Mouse (Mus musculus) brain, embryonic 18.5 days (tissue): ENCODE measurements around the gene Rftn2.

Source experiments
- DNase-seq: peaks from one replicate; pipeline ENCODE4 v3.0.0-alpha.2; 2012; ENCODE audit warnings: low read depth, low spot score

Gene Rftn2

DNA sequence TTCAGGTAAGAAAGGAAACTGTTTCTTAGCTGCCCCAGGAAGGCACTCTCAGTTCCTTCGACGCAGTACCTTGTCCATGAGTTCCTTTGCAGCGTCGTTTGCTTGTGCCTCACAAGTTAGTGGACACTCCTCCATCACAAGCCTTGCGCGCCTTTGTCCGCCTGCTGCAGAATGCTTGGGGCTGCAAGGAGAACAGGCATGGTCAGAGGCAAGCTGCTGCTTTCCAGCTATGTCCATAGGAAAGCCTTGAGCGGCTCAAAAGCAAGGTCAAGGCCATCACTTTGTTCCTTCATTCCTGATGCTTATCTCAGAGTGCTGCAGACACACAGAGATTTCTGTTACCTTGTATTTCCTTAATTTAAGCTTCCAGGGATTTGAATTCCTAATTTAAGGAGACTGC, 15.5 kb downstream of the Rftn2 start:
- no peak for DNase-seq

DNA sequence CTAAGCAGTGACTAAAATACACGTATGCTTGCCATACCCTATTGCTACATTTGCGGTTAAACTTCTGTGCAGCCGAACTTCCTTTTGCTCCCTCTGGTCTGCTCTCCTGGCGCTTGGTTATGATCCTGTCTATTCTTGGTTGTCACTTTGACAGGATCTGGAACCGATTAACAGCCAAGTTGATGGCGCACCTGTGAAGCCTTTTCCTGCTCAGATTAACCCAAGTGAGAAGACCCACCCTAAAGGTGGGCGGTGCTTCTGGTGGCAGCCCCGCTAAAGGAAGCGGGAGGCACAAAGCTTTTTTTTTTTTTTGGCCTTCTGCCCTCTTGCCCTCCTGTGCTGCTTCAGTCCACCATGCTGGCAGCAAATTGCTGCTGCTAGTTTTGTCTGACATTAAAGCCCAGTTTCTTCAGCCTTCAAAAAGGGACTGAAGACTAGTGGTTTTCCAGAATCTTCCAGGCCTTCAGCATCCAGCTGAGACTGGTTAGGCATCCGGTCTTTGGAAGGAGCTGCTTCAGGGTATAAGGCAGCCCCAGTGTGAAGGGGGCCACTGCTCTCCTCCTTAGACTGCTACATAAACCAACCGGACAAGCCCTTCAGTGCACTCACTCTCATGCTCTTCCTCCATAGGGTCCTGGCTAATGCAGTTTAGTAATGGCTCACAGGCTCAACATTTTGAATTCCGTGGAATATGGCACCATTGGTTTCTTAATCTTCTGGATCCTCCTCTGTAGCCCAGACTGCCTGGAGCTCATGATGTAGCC, 16.2 kb downstream of the Rftn2 start:
- DNase-seq: no peak

DNA sequence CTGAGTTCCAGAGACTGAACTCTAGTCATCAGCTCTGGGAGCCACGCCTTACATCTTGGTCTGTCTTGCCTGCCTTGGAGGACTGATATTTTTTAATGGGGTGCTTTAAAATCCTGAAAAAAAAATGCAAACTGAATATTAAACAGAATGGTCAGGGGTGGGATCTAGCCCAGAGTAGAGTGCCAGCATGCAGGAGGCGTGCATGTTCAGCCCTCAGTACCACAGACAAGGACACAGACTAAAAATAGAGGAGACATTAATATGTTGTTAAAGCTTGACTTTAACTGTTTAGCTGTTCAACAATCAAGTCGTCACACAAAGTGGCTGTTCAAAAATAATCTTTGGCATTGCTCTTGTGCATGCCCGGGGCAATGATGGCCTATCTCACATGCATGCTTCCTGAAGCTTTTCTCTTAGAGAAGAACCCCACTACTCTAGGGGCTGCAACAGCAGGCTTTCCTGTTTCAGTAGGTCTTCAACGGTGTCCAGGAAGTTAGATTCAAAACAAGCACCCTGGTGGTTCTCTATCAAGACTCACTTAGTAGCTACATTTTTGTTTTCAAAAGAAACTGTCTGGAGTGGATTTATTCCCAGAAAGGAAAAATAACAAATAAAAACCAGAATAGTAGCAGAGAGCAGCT, 18.0 kb downstream of the Rftn2 start:
- DNase-seq: no peak

DNA sequence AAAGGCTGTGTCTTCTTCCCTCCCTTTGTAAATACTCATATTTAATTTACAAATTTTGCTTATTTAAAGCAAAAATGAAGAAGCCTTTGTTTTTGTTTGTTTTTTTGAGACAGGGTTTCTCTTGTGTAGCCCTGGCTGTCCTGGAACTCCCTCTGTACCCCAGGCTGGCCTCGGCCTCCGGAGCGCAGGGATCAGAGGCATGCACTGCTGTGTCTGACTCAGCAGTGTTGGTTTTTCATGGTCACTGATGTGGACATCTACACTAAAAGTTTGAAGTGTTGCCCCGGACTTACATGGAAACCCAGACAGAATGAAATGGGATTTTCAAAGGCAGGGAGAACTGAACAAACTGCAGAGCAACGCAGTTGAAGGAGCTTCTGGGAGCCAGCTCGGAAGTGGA, 19.0 kb downstream of the Rftn2 start:
- DNase-seq: no peak

DNA sequence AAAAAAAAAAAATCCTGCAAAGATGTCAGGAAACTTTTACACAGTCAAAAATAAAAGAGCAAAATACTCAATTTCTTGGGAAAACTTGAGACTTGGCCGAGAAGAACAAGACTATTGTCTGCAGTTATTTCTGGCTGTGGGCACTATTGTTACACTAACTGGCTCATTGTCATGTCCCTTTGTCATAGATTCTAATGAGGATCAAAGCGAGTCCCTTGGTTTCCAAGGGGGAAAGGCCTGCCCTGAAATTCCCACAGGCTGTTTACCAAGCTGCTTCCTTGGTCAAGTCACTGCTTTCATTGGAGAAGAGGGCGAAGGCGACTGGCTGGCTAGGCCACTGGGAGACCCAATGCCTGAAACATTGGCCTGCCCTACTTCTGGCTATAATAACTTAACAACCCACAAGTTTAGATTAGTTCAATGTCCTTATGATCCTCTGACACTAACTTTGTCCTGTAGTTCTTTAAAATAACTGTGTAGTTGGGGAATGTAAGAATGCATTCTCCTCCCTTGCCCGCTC, 20.7 kb downstream of the Rftn2 start:
- DNase-seq: no peak

DNA sequence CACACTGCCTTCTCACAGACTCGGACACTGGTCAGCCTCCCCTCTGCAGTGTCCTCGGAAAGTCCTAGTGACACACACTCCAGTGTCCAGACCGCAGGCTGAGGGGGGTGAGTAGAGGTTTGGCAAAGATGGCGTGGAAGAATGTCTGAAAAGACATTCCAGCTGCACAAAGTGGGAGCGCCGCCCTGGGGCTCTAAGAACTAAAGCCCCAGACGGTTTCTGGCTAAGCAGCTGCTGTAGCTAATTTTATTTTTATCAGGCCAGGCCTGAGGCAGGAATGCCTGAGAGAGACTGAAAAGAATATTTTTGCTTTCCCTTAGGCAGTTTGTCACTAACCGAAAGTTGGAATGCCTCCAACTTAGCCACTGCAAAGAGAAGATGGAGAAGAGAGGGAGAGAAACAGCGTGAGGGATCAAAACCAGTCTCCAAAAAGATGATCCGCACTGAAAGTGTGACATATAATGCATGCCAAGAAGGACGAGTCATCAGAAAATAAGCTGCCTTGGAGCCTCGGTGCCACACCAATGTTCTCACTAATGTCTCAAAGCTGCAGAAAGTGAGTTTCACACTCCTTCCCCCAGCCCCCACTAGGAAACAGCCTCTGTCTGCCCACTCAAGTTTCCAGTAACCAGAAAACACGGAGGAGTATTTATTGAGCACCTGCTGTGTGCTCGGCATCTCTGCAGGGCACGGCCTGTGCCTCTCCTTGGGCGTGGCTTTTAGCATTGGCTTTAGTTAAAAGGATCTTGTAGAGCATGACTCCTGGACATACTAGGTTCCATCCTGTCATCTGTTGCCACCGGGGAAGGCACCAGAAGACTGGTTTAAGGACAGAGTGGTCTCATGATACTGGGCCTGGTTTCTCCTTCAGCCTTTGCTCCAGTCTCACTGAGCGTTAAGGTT, 24.5 kb downstream of the Rftn2 start:
- DNase-seq: no peak

DNA sequence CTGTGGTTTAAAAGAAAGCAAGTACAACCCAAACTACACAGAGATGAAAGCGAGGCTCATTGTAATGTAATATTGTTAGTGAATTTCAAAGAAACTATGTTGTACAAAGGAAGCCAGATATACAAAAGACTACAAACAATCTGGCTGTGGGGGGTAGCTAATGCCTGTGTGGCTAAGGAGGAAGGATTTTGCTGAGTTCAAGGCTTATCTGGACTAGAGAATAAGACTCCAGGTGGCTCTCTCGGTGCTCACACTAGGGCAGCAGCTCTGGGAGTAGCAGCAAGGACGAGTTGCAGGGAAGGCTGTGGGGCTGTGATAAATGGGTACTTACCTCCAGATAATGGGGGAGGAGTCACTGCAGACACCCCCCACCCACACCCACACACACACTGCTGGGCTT, 27.9 kb downstream of the Rftn2 start:
- DNase-seq: no peak

DNA sequence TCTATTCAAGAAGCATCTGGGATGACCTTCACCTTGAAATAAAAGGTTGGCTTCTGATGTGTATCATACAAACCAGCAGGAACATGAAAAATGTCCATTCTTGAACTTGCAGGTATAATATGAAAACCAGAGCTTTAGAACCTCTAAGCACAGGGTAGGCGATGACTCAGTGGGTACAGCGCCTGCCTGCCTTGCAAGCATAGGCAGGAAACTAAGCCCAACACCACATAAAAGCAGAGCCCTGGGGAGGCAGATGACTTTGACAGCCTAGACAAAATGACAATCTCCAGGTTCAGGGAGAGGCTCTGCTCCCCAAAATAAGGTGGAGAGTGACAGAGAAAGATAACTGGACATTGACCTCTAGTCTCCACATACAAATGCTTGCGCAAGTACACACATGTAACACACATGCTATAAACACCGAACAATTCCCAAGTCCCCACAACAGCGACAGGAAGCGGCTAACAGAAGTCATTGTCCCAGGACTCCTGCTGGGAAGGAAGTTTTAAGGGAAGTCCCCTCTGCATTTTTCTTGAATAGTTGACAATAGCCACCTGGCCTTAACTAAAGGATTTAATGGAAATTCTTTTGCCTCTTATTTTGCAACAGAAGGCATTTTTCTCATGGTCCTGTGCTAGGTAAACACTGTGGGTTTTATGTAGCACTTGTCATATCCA, 30.1 kb downstream of the Rftn2 start:
- DNase-seq: no peak

DNA sequence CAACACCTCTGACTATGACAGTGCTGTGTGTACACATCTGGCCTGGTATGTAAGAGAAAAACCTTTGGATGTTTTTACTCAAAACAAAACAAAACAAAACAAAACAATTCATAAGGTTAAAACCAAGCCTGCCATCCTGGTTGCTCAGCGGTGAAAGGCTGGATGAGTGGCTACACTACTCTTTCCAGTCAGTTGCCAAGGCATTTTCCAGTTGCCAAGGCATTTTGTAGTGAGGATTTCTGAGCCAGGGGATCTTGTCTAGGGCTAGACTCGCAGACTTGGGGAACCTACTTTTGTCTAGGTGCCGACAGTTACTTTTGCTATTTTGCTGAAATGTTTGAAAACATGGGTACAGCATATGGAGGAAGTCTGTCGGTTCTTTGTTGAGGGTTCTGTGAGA, 31.6 kb downstream of the Rftn2 start:
- DNase-seq: no peak

DNA sequence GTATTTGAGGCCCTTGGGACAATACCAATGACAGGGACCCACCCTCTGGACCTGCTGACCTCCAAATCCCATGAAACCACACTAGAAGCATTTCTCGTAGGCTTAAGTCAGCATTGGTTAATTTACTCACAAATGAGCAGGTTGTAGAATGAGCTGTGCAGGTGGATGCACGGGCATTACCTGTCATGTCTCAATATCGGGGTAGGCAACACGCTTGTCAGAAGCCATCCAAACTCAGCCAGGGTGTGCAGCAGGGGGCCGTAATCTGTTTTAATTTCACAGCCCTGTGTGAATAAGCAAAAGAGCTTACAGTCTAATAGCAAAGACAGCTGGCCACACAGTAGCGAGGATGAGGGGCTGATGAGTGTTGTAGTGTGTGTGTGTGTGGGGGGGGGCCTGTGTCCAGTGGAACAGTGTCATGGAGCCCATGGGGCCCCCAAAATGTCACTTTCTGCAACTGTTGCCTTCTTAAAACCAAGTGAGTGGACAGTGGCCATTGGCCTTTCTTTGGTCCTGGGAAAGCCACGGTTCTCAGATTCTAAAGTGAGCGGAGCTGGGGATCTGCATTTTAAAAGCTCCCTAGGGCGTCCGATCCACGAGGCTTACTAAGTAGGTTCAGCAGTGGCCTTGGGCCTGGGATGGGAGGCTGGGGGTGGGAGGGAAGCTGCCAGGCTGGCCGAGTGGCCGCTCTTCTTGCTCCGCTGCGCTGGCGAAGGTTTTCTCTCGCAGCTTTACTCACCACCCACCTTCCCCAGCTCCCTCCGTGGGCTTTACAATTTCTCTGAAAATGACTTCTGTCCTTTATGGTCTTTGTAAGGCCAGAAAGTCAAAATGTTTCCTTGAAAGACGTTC, 32.3 kb downstream of the Rftn2 start:
- DNase-seq: no peak

DNA sequence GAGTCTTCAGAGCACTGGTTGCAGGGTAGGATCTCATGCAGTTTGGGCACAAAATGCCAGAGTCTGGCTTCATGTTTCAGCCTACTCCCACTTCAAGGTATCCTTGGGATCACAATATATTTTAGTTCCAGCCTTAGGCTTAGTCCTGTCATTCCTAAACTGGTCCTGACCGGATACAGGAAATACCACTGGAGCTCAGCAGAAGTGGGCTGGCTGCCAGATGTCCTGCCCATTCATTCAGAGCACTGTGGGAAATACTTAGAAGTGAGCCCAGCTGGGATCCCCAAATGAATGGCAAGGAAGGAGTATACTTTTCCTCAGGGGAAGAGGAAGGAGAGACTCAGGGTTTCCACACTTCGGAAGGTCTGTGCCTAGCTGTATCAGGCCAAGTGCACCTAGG, 33.3 kb downstream of the Rftn2 start:
- no peak for DNase-seq

DNA sequence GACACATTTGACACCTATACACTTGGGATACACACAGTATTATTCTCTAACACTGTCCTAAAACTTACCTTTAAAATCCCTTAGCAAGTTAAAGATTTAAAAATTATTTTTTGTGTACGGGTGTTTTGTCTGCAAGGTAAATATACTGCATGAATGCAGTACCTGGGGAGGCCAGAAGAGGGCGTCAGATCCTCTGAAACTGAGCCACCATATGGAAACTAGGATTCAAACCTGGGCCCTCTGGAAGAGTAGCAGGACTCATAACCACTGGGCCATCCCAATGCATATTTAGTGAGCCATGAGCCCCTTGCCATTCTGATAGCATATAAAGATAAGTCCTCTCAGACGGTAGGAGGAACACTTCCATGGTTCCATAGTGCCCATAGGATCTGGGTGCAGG, 33.8 kb downstream of the Rftn2 start:
- DNase-seq: no peak

DNA sequence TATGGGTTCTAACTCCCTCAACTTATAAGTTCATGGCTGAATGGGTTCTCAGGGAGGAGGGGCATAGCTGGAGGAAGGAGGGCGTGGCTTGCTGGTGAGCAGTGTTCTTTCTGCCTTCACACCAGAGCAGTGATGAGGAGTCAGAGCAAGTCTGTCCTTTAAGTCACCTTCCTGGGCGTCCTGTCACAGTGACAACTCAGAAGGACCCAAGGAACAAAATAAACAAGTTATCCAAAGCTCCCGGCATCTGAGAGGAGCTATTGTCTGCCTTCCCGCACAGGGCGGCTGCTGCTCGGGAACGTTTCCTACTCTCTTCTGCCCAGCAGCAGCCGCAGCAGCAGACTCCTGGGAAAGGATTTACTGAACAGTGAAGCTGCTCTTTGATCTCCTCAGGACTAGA, 34.6 kb downstream of the Rftn2 start:
- DNase-seq: no peak

DNA sequence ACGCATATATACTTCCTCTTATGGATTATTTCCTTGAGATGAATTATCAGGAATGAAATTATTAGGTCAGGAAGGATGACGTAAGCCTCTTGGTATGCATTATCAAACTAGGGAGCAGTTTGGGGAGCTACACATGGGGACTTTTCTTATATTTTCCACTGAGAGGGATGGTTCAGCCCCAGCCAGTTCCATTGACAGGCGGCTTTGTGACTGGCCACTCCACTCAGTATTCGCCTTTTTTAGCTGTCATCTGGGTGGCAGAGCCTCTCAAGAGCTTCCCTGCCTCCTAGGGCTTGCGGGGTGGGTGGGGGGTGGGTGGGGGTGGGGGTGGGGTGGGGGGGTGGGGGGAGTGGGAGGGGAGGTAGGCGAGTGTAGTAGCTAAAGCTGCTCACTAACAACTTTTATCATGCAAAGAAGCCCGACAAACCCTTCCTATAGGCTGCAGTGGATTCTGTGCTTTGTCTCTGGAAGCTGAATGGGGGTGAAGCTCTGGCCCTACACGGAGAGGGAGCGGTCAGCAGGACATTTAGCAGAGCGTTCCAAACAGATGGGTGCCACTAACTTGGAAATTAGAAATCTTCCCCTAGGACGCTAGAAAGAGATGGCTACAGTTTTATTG, 39.9 kb downstream of the Rftn2 start:
- no peak for DNase-seq

DNA sequence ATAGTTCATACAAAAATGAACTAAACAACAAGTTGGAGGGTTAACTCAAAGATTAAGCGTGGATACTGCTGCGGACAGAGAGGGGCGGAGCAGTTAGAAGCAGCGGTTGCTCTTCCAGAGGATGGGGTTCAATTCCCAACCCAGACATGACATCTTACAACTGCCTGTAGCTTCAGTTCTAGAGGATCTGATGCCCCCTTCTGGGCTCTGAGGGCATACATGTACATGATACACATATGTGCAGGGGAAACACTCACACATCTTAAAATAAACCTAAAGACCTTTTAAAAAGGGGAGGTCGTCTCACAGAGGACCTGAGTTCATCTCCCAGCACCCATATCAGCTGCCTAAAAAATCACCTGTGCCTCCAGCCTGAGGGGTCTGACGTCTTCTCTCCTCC, 40.9 kb downstream of the Rftn2 start:
- no peak for DNase-seq

DNA sequence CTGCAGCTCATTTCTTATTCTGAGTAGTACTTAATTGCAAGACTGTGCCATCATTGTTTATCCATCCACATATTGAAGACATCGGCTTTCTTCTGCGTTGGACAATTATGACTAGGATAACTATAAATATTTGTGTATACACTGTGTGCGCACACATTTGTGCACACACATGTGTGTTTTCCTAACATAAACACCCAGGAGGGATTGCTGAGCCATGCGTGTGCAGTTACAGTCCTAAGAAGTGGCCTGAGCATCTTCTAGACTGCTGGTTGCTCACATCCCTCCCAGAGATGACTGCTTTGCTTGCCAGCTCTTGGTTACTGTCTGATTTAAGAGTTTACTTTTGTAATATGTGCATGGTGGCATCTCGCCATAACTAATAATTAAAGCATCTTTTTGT, 44.2 kb downstream of the Rftn2 start:
- DNase-seq: no peak

DNA sequence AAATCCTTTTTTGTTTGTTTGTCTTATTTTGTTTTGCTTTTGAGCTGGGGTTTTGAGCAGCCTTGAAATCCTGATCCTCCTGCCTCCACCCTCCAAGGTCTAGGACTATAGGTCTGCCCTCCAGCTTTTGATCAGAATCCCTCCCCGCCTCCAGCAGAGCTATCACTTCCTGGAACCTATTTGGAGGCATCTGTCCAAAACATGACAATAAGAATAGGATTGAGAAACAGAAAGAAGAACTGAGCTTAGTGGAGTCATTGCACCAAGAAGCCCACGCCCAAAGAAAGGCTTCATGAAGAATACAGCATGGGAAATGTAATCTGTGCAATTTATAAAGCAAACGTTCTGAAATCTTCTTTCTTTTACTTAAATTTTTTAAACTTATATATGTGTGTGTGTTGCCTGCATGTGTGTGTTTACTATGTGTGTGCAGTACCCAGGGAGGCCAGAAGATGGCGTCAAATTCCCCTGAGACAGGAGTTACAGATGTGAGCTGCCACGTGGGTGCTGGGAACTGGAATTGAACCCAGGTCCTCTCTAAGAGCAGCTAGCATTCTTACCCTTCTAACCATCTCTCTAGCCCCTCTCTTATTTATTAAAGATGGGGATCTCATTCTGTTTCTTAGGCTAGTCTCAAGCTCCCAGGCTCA, 46.5 kb downstream of the Rftn2 start:
- no peak for DNase-seq

DNA sequence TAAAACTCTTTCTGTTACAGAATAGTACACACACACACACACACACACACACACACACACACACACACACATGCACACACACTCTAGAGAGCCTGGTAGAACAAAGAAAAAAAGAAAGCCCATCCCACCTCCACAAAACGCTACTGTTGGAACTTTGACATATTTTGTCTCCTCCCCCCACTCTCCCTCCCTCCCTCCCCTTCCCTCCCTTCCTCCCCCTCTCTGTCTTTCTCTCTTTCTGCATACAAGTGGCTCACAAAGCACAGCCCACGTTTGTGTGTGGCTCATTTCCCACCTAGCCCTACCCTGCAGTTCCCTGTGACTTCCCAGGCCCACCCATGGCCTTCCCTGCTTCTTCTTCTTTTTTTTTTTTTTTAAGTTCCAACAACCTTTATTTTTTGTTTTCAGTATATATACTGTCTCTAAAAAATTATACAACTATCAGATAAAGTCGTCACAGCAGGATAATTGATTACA, 52.0 kb downstream of the Rftn2 start:
- DNase-seq: no peak

DNA sequence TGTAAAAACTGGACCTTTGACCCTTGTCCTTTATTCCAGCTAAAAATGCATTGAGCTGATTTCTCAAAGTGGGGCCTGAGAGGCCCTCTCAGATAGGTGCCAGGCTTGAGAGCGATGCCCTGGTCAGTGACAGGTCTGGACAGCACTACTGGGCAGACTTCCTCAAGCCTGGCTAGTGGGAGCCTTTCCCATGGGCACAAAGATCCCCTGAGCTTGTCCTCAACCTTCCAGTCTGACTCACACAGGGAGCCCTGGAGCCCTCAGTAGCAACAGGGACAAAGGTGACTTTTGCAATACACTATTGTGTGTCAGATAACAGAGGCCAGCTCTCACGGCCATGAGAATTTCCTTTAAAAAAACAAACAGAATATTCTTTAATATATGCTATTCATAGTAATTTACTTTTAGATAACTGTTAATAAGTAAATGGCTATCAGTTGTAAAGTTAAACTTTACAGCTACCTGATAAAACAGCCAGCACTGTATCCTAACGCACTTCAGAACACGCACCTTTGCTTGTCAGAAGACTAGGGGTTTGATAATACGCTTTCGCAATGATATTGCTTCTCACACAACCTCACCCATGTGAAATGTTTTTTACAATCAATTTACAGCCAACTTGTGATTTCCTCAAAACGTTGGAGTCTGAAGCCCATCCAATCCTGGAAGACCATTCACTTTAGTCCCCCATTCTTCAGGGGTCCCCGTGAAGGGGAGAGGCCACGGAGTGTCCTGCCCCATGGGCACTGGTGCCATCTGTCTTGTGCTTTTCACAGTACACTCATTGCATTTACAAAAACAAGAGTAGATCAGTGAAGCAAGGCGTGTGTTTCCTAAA, 52.6 kb downstream of the Rftn2 start:
- DNase-seq: no peak
